Mouse (Mus musculus) brain, embryonic 14.5 days (tissue): ENCODE data around the gene Kit.

Experiments used
- CTCF ChIP-seq: fragments of 200-500 bp; IDR thresholded peaks from 2 replicates; pipeline ENCODE4 v1.5.1; 2012; ENCODE audit warnings: inconsistent platforms, mild to moderate bottlenecking, moderate library complexity, borderline replicate concordance; ENCODE audit not compliant: insufficient read depth, insufficient read length; ENCODE audit errors: extremely low read depth
- POLR2A ChIP-seq: fragments of 200-500 bp; IDR thresholded peaks from 2 replicates; pipeline ENCODE4 v1.6.1; 2012; ENCODE audit warnings: mild to moderate bottlenecking, inconsistent platforms, borderline replicate concordance; ENCODE audit not compliant: poor library complexity, insufficient read depth, insufficient read length, severe bottlenecking; ENCODE audit errors: extremely low read depth

- TF ChIP-seq CTCF (no peak), POLR2A (no peak)
These were observed 89.1 kb downstream of the Kit start for GRCm38 (mm10) chr5:75663768-75664167.
